Mouse (Mus musculus): Measurements from ENCODE around the gene Fem1a.

Fem1a gene

GRCm38 (mm10) chr17:56256239-56256881 lies at the start of gene Fem1a:
Gene Fem1a (plus strand): TSS chr17:56256810.
- DNase-seq (ENCODE audit: low spot score) = peak; percentile 83

- no peak for DNase-seq (ENCODE audit: low spot score)
Observed at GRCm38 (mm10) chr17:56206986-56207674, 49.5 kb upstream of the Fem1a start.

DNA sequence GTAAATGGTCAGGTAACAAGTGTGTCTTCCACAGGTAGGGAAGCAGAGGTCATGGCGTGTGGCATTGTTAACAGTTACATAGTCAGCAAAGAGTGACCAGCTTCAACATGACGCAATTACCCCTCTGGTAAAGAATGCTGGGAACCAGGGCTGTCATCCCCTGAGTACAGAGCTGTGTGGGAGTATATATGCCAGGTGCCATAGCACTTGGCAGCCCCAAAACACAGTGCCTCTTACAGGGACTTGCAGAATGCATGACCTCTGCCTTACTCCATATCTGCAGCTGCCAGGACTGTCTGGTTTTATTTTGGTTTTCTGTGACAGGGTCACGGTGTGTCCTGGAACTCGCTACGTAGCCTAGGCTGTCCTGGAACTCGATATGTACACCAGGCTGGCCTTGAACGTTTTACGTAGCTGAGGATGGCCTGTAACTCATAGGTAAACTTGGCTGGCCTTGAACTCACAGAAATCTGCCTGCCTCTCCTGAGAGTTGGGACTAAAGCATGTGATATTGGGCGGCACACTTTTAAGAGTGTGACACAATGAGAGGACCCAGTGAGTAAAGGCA lies 48.6 kb upstream of the Fem1a start:
- DNase-seq (ENCODE audit: low spot score) = no peak

- DNase-seq (ENCODE audit: low spot score) = no peak
Observed at GRCm38 (mm10) chr17:56208821-56209220, 47.8 kb upstream of the Fem1a start.

- DNase-seq (ENCODE audit: low spot score) = no peak
Observed at GRCm38 (mm10) chr17:56211090-56211489, 45.5 kb upstream of the Fem1a start.

DNA sequence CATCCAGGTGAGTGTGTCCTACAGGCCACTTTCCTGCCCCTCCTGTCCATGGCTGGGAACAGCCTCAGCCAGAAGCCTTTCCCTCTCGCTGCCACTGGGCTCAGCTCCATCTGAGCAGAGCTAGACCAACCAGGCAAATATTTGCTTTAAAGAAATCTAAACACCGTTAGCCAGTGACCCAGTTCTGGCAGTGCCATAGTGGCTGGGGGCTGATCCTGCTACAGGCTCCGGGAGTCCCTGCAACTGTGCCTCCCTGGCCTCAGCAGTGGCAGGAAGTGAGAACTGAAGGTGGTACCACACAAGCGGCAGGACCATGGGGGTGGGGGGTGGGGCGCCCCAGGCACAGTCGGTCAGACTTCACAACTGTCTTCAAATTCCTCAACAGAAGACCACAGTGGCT lies 43.9 kb upstream of the Fem1a start:
- no peak for DNase-seq (ENCODE audit: low spot score)

- DNase-seq (ENCODE audit: low spot score) = no peak
Observed at GRCm38 (mm10) chr17:56214229-56214628, 42.4 kb upstream of the Fem1a start.

DNA sequence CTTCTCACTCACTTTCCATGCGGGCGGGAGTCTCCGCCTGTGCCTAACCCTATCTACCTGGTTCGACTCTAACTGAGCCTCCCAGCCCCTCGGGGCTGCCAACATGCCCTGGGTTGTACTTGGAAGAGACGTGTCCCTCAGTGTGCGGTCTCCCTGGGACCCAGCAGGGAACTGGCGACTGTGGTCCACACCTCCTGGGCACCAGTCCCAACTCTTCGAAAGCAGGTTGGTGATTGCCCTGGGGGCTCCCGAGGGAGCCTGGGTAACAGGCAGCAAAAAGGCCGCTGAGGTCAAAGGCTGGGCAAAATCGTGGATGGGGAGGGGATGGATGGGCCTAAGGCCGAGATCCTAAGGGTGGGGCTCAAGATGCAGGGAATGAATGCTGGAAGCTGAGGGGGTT lies 38.9 kb upstream of the Fem1a start:
- no peak for DNase-seq (ENCODE audit: low spot score)

DNA sequence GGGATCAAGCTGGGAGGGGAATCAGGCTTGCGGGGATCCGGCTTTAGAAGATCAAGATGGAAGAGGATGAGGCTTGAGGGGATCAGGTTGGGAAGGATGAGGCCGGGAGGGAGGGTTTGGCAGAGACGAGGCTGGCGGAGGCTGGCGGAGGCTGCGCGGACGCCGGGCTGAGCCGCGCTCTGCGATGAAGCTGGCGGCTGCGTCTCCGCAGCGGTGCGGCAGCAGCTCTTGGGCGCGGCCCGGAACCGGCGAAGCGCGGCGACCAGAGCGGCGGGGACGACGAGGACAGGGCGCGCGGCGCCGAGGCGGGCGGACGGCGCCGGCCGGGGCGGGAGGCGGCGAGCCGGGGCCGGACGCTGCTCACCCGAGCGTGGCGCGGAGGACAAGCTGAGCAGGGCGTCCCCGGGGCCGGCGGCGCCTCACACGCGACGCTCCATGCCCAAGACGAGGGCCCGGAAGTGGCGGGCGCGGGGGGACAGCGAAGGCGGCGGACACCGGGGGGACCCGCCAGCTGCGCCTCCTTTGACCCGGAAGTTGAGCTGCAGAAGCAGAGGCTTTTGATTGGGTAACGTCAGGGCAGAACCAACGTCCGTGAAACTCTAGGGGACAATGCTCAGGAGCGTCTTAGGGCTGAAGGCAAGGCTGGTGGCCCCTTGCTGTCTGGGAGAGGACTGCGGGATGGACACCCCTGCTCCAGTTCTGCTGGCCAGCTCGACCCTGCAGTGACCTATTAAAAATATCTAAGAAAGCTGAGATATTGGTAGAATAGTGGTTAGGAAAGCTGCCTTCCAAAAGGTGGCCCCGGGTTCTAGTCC lies 38.0 kb upstream of the Fem1a start, which contains the start of gene Dpp9:
TSS of gene Dpp9 (minus strand) at position 529 of the 815 bp plus-strand sequence.
- peak; percentile 74 for DNase-seq (ENCODE audit: low spot score)

- DNase-seq (ENCODE audit: low spot score) = no peak
Observed at GRCm38 (mm10) chr17:56219251-56219650, 37.4 kb upstream of the Fem1a start.

- DNase-seq (ENCODE audit: low spot score) = no peak
Observed at GRCm38 (mm10) chr17:56219805-56220204, 36.8 kb upstream of the Fem1a start.

DNA sequence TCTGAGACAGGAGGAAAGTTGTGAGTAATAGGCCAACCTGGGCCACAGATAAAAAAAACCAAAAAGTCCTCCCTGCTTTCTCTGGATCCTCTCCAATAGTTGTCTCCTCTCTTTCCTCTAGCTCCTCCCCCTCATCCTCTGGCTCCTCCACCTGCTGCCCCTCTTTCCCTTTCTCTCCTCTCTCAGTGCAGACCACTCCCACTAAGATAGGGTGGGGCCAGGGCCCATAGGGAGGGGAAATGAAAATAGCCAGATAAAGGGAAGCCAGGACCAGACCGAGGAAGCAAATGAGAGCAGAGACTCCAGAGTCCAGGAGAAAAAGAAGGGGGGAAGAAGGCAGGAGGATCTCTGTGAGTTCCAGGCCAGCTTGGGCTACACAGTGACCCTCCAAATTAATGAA lies 31.7 kb upstream of the Fem1a start:
- no peak for DNase-seq (ENCODE audit: low spot score)

DNA sequence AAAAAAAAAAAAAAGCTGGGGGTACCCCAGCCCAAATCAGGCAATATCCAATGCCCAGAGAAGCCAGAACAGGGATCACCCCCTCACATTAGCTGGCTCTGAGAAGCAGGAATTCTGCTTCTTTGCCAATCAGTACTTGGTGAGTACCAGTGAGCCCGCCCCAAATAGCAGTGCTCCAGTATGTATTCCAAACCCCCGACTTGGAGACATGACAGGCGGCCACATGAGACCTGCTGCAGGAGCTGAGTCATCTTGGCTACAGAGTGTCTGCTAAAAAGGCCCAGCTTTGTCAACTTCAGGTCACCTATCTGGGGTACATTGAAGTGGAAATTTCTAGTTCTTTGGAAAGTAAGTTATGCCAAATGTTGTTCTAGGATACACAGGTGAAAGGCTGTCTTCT lies 30.0 kb upstream of the Fem1a start:
- no peak for DNase-seq (ENCODE audit: low spot score)

DNA sequence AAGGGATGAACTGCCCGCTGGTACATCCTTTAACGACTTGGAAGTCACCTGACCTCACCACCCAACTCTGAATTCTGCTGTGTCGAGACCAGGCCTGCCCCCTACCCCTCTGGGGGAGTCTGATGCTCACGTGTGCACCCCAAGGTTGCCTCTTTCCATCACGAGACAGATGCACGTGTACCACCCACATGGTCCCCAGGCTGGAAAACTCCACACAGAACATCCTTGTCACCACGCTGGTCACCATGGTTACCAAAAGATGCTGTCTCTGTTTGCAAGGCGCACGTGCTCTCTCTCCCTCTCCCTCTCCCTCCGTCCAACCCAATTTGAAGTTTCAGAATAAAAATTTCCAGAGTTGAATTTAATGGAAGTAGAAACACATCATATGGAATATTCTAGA lies 26.7 kb upstream of the Fem1a start:
- DNase-seq (ENCODE audit: low spot score) = no peak

DNA sequence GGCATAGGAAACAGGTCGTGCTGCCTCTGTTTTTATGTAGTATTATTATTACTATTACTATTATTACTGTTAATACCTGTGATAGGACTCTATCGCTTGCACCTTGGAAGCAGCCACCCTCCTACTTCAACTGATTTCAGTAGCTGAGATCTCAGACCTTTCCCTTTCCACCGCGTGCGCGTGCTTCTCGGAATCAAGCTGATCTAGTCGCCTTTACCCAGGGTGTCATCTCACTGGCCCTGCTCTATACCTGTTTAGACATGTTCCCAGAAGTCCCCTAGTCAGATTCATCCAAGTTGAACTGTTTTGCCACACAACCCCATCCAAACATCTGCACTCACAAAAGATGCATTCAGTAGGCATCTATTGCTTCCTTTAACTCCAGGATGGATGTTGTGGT lies 23.2 kb upstream of the Fem1a start:
- DNase-seq (ENCODE audit: low spot score) = no peak

DNA sequence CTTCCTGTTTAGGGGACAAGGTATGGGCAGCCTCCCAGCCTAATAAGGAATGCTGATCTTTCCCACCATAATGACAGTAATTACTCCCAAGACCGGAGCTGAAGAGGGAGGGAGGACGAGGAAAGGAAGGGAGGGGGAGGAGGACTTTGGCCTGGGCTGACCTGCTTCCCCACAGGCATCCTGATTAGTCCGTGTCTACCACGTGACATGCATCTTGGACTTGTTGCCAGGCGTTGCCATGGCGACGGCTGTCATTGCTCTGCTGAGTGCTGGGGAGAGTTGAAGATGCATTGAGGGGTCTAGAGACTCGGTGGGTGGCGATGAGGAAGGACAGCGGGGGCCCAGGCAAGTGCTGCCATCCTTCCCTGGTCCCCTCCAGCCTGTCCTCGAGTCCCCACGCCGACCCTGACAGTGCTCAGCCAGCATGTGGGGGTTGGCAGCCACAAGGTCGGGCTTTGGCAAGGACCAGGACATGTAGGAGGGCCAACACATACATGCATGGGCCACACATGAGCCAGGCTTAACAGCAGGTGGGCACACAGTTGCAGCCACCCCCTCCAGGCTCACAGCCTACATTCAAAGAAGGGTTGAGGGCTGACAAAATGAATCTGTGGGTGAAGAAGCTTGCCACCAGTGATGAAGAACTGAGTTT lies 22.7 kb upstream of the Fem1a start:
- DNase-seq (ENCODE audit: low spot score) = no peak

DNA sequence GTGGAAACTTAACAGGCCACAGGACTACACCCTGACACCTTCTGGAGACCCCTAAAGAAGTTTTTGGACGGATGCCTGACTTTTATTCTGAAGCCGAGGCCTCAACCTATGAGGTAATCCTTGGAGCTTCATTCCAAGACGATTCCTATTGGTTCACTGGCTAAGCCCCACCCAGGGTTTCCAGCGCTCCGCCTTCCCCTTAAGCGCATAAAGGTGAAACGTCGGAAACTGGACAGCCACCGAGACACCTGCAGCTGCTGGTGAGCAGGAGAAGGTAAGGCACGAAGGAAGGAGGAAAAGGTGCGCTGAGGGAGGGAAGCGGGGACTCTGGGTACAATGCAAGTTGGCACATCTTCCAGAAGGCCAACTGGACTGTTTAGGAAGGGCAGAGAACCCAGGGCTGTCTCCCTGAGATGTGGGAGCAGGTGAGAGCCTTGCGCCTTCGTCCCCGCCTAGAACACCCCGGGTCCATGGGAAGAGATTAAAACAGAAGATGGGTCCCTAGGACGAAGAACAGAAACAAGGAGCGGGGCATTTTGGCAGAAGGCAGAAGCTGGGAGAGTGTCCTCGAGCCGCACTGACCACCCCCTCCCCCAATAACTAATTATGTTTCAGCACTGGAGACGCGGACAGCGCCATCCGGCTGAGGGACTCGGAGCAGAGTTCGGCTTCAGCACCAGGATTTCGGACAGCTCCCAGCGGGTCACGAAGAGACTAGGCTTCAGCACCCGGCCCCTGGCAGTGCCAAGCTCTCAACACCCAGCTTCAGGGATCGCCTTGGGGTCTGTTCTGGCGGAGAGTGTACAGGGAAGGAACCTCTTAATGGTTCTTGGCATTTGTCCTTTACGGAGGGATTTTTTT lies 14.8 kb upstream of the Fem1a start:
- peak; percentile 68 for DNase-seq (ENCODE audit: low spot score)

- no peak for DNase-seq (ENCODE audit: low spot score)
Observed at GRCm38 (mm10) chr17:56245608-56246007, 11.0 kb upstream of the Fem1a start.

GRCm38 (mm10) chr17:56251136-56251829 lies 5.3 kb upstream of the Fem1a start:
- peak; percentile 56 for DNase-seq (ENCODE audit: low spot score)

DNA sequence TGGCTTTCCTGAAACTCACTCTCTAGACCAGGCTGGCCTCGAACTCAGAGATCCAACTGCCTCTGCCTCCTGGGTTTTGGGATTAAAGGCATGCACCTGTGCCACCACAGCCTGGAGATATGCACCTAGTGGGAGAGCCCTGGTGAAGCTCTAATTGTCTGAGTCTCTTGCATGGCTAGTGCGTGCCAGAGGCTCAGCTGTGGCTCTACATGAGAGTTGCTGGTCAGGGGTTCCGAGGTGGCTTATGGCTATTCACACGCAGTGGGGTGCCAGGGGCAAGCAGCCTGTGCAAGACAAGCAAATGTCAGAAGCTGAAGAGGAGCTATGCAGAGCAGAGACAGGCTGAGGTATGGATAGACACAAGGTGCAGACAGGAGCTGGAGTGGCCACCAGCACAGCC lies 1.9 kb upstream of the Fem1a start:
- no peak for DNase-seq (ENCODE audit: low spot score)

GRCm38 (mm10) chr17:56255429-56255828 lies 1.2 kb upstream of the Fem1a start:
- no peak for DNase-seq (ENCODE audit: low spot score)

Measured in spleen, adult 12 weeks (tissue).